Mouse (Mus musculus): ENCODE measurements around the gene Ube4b. TPM values are rescaled to one million over a fixed set of nuclear protein-coding genes. Genes with fewer than 3 reads are reported as not detected.

Gene Ube4b
- polyA plus RNA-seq, 1 experiment from 2014 or later, result 14.2 TPM

DNA sequence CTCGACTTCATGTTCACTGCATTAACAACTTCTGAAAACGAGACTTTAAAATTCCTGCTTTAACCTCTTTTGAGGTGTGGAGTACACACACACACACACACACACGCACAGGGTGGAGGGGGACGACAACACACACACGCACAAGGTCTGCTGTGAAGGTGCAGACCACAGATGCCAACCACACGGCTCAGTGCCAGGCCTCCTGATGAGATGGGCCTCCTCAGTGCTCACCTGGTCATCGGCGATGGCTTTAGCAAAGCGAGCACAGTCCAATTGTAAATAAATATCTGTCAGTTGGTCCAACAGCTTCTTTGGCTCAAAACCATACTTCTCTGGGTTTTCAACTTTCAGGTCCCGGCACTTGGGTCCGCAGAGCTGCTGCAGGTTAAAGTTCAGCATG, 91.7 kb downstream of the Ube4b start:
- DNase-seq (ENCODE audit: low spot score), result no peak
- Histone ChIP-seq H3K27ac (ENCODE audit: low read length) (no peak overlapping the region), H3K4me2 (replicated peaks; ENCODE audit: low read depth, low read length) (no peak overlapping the region), H3K4me3 (ENCODE audit: low read depth, low read length) (no peak overlapping the region), H3K9me3 (ENCODE audit: low read length) (no peaks in the 10 kb centered on the region), H3K4me1 (ENCODE audit: insufficient read depth, low read depth, low read length) (no peaks in the 10 kb centered on the region), H3K9ac (replicated peaks; ENCODE audit: low read depth) (no peak overlapping the region), H3K36me3 (ENCODE audit: insufficient read depth, low read length) (peaks cover 52% of the 10 kb centered on the region), H3K27me3 (replicated peaks; ENCODE audit: insufficient read depth, low read length) (no peaks in the 10 kb centered on the region)
- TF ChIP-seq EP300 (IDR thresholded peaks at IDR 0.05), result no peak
- no peak for TF ChIP-seq CTCF (IDR thresholded peaks at IDR 0.05)
- ATAC-seq, result no peak
- WGBS, result 89% methylated on average over 11 of the region's 11 CpGs

GRCm38 (mm10) chr4:149332726-149333125, 93.8 kb downstream of the Ube4b start:
- DNase-seq (ENCODE audit: low spot score), result no peak
- 91% methylated on average over 7 of the region's 7 CpGs for WGBS

DNA sequence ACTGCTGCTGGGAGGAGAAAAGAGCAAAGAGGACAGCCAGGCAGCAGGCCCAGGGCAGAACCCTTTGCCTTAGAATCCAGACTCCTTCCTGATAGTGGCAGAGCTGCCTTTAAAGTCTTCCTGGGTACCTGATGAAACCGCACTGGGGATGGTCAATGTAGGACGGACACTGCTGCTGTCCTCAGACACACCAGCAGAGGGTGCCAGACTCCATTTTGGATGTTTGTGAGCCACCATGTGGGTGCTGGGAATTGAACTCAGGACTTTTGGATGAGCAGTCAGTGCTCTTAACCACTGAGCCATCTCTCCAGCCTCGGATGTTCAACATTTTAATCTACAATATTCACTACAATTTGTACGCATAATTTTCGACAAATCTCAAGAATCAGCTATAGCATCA, 96.1 kb downstream of the Ube4b start:
- peak; percentile 29 for TF ChIP-seq CTCF (IDR thresholded peaks at IDR 0.05)
- TF ChIP-seq EP300 (IDR thresholded peaks at IDR 0.05), result no peak
- Histone ChIP-seq H3K4me1 (ENCODE audit: insufficient read depth, low read depth, low read length) (no peaks in the 10 kb centered on the region), H3K9me3 (ENCODE audit: low read length) (no peaks in the 10 kb centered on the region), H3K27me3 (replicated peaks; ENCODE audit: insufficient read depth, low read length) (no peaks in the 10 kb centered on the region), H3K4me2 (replicated peaks; ENCODE audit: low read depth, low read length) (no peak overlapping the region), H3K27ac (ENCODE audit: low read length) (no peak overlapping the region), H3K36me3 (ENCODE audit: insufficient read depth, low read length) (peaks cover 51% of the 10 kb centered on the region), H3K9ac (replicated peaks; ENCODE audit: low read depth) (no peak overlapping the region), H3K4me3 (ENCODE audit: low read depth, low read length) (no peak overlapping the region)
- 94% methylated on average over 5 of the region's 5 CpGs for WGBS
- DNase-seq (ENCODE audit: low spot score), result no peak
- no peak for ATAC-seq

More at GRCm38 (mm10) chr4:149332726-149333125, 93.8 kb downstream of the Ube4b start:
- H3K27ac ChIP-seq (ENCODE audit: low read length), result no peak overlapping the region
- H3K27me3 ChIP-seq (replicated peaks; ENCODE audit: insufficient read depth, low read length), result no peaks in the 10 kb centered on the region
- H3K9me3 ChIP-seq (ENCODE audit: low read length), result no peaks in the 10 kb centered on the region
- peaks cover 64% of the 10 kb centered on the region for H3K36me3 ChIP-seq (ENCODE audit: insufficient read depth, low read length)
- no peak for TF ChIP-seq EP300 (IDR thresholded peaks at IDR 0.05)
- H3K4me2 ChIP-seq (replicated peaks; ENCODE audit: low read depth, low read length), result no peak overlapping the region
- H3K4me1 ChIP-seq (ENCODE audit: insufficient read depth, low read depth, low read length), result no peaks in the 10 kb centered on the region
- no peak for ATAC-seq
- no peak overlapping the region for H3K4me3 ChIP-seq (ENCODE audit: low read depth, low read length)
- no peak overlapping the region for H3K9ac ChIP-seq (replicated peaks; ENCODE audit: low read depth)

- no peak overlapping the region for H3K9ac ChIP-seq (replicated peaks; ENCODE audit: low read depth)
- H3K9me3 ChIP-seq (ENCODE audit: low read length), result no peaks in the 10 kb centered on the region
- H3K36me3 ChIP-seq (ENCODE audit: insufficient read depth, low read length), result peaks cover 42% of the 10 kb centered on the region
- 87% methylated on average over 4 of the region's 4 CpGs for WGBS
- H3K4me2 ChIP-seq (replicated peaks; ENCODE audit: low read depth, low read length), result no peak overlapping the region
- DNase-seq (ENCODE audit: low spot score) (no peak), ATAC-seq (no peak)
- no peak overlapping the region for H3K27ac ChIP-seq (ENCODE audit: low read length)
- H3K4me1 ChIP-seq (ENCODE audit: insufficient read depth, low read depth, low read length), result no peaks in the 10 kb centered on the region
- no peak overlapping the region for H3K4me3 ChIP-seq (ENCODE audit: low read depth, low read length)
- no peaks in the 10 kb centered on the region for H3K27me3 ChIP-seq (replicated peaks; ENCODE audit: insufficient read depth, low read length)
- TF ChIP-seq EP300 (IDR thresholded peaks at IDR 0.05), result no peak
- TF ChIP-seq CTCF (IDR thresholded peaks at IDR 0.05), result no peak
Measured at GRCm38 (mm10) chr4:149328735-149329134, 97.8 kb downstream of the Ube4b start.

GRCm38 (mm10) chr4:149327281-149327680, 99.3 kb downstream of the Ube4b start:
- ATAC-seq (peak; percentile 93), DNase-seq (ENCODE audit: low spot score) (peak; percentile 85)
- 57% methylated on average over 7 of the region's 7 CpGs for WGBS
- Histone ChIP-seq H3K4me1 (ENCODE audit: insufficient read depth, low read depth, low read length) (no peaks in the 10 kb centered on the region), H3K9ac (replicated peaks; ENCODE audit: low read depth) (no peak overlapping the region), H3K4me3 (ENCODE audit: low read depth, low read length) (no peak overlapping the region), H3K4me2 (replicated peaks; ENCODE audit: low read depth, low read length) (no peak overlapping the region), H3K27me3 (replicated peaks; ENCODE audit: insufficient read depth, low read length) (no peaks in the 10 kb centered on the region), H3K36me3 (ENCODE audit: insufficient read depth, low read length) (peaks cover 34% of the 10 kb centered on the region), H3K9me3 (ENCODE audit: low read length) (no peaks in the 10 kb centered on the region), H3K27ac (ENCODE audit: low read length) (no peak overlapping the region)
- TF ChIP-seq CTCF (IDR thresholded peaks at IDR 0.05) (no peak), EP300 (IDR thresholded peaks at IDR 0.05) (no peak)

DNA sequence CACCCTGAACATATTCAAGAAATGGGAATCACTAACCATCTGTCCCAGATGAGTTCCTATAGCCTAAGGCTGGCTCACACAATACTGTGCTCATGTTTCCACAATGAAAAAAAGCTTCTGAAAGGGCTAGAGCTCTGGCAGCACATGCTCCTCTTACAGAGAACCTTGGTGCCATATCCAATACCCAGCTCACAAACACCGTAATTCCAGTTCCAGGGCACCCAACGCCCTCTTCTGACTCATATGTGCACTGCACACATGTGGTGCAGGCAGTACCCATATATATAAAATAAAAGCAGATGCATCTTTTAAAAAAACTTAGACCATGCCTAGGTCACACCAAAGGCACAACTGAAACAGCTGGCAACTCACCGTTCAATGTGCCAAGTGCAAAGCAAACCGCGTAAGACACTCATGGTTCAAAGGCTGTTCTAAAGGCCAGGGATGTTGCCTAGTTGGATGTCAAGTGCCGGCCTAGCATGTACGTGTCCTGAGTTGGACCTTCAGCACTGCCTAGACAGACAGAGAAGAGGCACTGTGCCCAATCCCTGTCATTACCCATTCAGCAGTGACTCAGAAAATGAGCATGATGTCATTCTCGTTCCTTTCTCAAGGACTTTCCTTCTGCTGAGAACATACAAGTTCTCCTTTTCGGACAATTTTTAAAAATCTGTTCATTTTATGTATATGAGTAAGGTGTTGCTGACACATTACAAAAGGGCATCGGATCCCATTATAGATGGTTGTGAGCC, 101.0 kb downstream of the Ube4b start:
- no peak overlapping the region for H3K9ac ChIP-seq (replicated peaks; ENCODE audit: low read depth)
- H3K27me3 ChIP-seq (replicated peaks; ENCODE audit: insufficient read depth, low read length), result no peaks in the 10 kb centered on the region
- peaks cover 23% of the 10 kb centered on the region for H3K36me3 ChIP-seq (ENCODE audit: insufficient read depth, low read length)
- H3K4me2 ChIP-seq (replicated peaks; ENCODE audit: low read depth, low read length), result no peak overlapping the region
- ATAC-seq, result peak; percentile 39
- WGBS, result 81% methylated on average over 10 of the region's 10 CpGs
- peak; percentile 35 for DNase-seq (ENCODE audit: low spot score)
- no peak overlapping the region for H3K4me3 ChIP-seq (ENCODE audit: low read depth, low read length)
- no peak overlapping the region for H3K27ac ChIP-seq (ENCODE audit: low read length)
- no peaks in the 10 kb centered on the region for H3K9me3 ChIP-seq (ENCODE audit: low read length)
- TF ChIP-seq EP300 (IDR thresholded peaks at IDR 0.05) (no peak), CTCF (IDR thresholded peaks at IDR 0.05) (peak; percentile 43)
- H3K4me1 ChIP-seq (ENCODE audit: insufficient read depth, low read depth, low read length), result no peaks in the 10 kb centered on the region
